Mouse (Mus musculus): ENCODE measurements around the gene Hs3st5.

DNA sequence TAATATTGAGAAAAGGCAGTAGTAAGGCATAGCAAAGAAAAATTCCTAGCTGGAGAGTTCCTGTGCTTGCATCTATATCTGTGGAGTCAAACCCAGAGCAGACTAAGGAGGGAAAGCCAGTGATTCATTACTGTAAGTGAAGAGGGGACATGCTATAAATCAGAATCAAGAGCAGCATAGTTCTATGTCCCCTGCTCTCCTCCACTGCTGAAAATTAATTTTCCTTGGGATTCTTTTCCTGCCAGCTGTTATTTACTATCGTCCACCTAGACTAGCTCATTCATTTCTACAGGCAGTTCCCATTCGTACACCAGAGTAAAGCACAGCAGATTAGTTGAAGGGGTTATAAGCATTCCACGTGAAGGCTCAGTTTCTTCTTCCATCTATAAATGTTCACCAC lies 207.4 kb downstream of the Hs3st5 start:
- TF ChIP-seq CTCF (IDR thresholded peaks at IDR 0.05): no peak
- TF ChIP-seq EP300 (IDR thresholded peaks at IDR 0.05): no peak

Data from lung, postnatal 0 days (tissue).